Mouse (Mus musculus) small intestine, adult 2 months (tissue): ENCODE measurements around the gene Tmem52b. TPM values are rescaled to one million over a fixed set of nuclear protein-coding genes. Genes with fewer than 3 reads are reported as not detected.

Experiments used
- H3K27ac ChIP-seq: fragments of 200-500 bp; 2 replicates; pipeline ENCODE4 v1.5.1; 2012; ENCODE audit warnings: low read depth, low read length, control low read depth, inconsistent platforms; ENCODE audit not compliant: insufficient read depth
- H3K27me3 ChIP-seq: fragments of 200-500 bp; 2 replicates; pipeline ENCODE4 v1.6.1; 2012; ENCODE audit warnings: mild to moderate bottlenecking, moderate library complexity, low read length, inconsistent platforms; ENCODE audit not compliant: control insufficient read depth, insufficient read depth
- H3K36me3 ChIP-seq: fragments of 200-500 bp; 2 replicates; pipeline ENCODE4 v1.6.1; 2012; ENCODE audit warnings: mild to moderate bottlenecking, low read length, control low read depth, inconsistent platforms; ENCODE audit not compliant: control insufficient read depth, insufficient read depth
- H3K4me1 ChIP-seq: fragments of 200-500 bp; 2 replicates; pipeline ENCODE4 v1.6.1; 2012; ENCODE audit warnings: low read length, inconsistent platforms, mixed read lengths; ENCODE audit not compliant: control insufficient read depth, insufficient read depth, insufficient read length
- H3K4me3 ChIP-seq: fragments of 200-500 bp; 2 replicates; pipeline ENCODE4 v1.5.1; 2012; ENCODE audit warnings: low read depth, mild to moderate bottlenecking, control low read depth, inconsistent platforms, low read length, moderate library complexity
- CTCF ChIP-seq: fragments of 200-500 bp; IDR thresholded peaks from 2 replicates; pipeline ENCODE4 v1.5.1; 2012; ENCODE audit warnings: low read depth, mild to moderate bottlenecking, control low read depth, inconsistent platforms, low read length, moderate library complexity, mixed read lengths; ENCODE audit not compliant: insufficient replicate concordance, insufficient read length; ENCODE audit errors: extremely low read depth
- POLR2A ChIP-seq: fragments of 200-500 bp; IDR thresholded peaks from 2 replicates; pipeline ENCODE4 v1.6.1; 2012; ENCODE audit warnings: low read depth, mild to moderate bottlenecking, control low read depth, inconsistent platforms, low read length, moderate library complexity
- WGBS: fragments of 180-500 bp; shearing (Covaris S2); methylation state at CpG from one replicate; pipeline ENCODE4 v1.1.7; 2018; 5-methylcytosine and 5-hydroxymethylcytosine counted together
- polyA plus RNA-seq: library from polyadenylated mRNA; depleted of rRNA; stranded (reverse); fragments of >200 nt; gene quantifications from 2 replicates; pipeline ENCODE4 v1.2.3, GENCODE M21; 2012; rRNA removed

The Tmem52b gene
- not detected in 2 replicates for polyA plus RNA-seq

GRCm38 (mm10) chr6:129512367-129512766 is at the start of gene Tmem52b:
Tmem52b (plus strand) TSS chr6:129512555.
- no peaks in the 10 kb centered on the region for H3K27me3 ChIP-seq
- peaks cover 12% of the 10 kb centered on the region for H3K4me1 ChIP-seq
- no peak within 1 kb of the TSS for H3K27ac ChIP-seq
- H3K36me3 ChIP-seq, result no peaks in the 10 kb centered on the region
- TF ChIP-seq POLR2A (no peak), CTCF (no peak)
- no peak within 1 kb of the TSS for H3K4me3 ChIP-seq
- 32% methylated on average over 3 of the region's 3 CpGs for WGBS

- Histone ChIP-seq H3K4me1 (no peaks in the 10 kb centered on the region), H3K4me3 (no peak overlapping the region), H3K36me3 (no peaks in the 10 kb centered on the region), H3K27me3 (no peaks in the 10 kb centered on the region), H3K27ac (no peak overlapping the region)
- 91% methylated on average over 6 of the region's 6 CpGs for WGBS
- TF ChIP-seq CTCF (no peak), POLR2A (no peak)
These were observed 41.0 kb upstream of the Tmem52b start for GRCm38 (mm10) chr6:129471386-129471785.

- H3K4me1 ChIP-seq, result no peaks in the 10 kb centered on the region
- 70% methylated on average over 5 of the region's 5 CpGs for WGBS
- TF ChIP-seq CTCF (no peak), POLR2A (no peak)
- no peak overlapping the region for H3K4me3 ChIP-seq
- H3K27ac ChIP-seq, result no peak overlapping the region
- no peaks in the 10 kb centered on the region; the same call in 1 of the 2 replicates for H3K27me3 ChIP-seq
- H3K36me3 ChIP-seq, result no peaks in the 10 kb centered on the region
These were observed 39.7 kb upstream of the Tmem52b start for GRCm38 (mm10) chr6:129472627-129473026.

GRCm38 (mm10) chr6:129476404-129477126 is 35.8 kb upstream of the Tmem52b start:
- Histone ChIP-seq H3K36me3 (no peaks in the 10 kb centered on the region), H3K27me3 (no peaks in the 10 kb centered on the region; the same call in 1 of the 2 replicates), H3K4me3 (no peak overlapping the region), H3K27ac (no peak overlapping the region), H3K4me1 (no peaks in the 10 kb centered on the region)
- 28% methylated on average over 13 of the region's 13 CpGs for WGBS
- TF ChIP-seq POLR2A, result no peak

GRCm38 (mm10) chr6:129480089-129480958 is 32.0 kb upstream of the Tmem52b start:
- no peak for TF ChIP-seq CTCF
- TF ChIP-seq POLR2A, result no peak
- 40% methylated on average over 8 of the region's 8 CpGs for WGBS
- Histone ChIP-seq H3K4me1 (no peaks in the 10 kb centered on the region), H3K27me3 (no peaks in the 10 kb centered on the region; the same call in 1 of the 2 replicates), H3K36me3 (no peaks in the 10 kb centered on the region), H3K4me3 (no peak overlapping the region), H3K27ac (no peak overlapping the region)

GRCm38 (mm10) chr6:129494924-129495323 is 17.4 kb upstream of the Tmem52b start:
- TF ChIP-seq CTCF, result no peak
- TF ChIP-seq POLR2A, result no peak
- 75% methylated on average over 4 of the region's 4 CpGs for WGBS
- no peak overlapping the region for H3K4me3 ChIP-seq
- H3K27me3 ChIP-seq, result no peaks in the 10 kb centered on the region
- H3K27ac ChIP-seq, result no peak overlapping the region
- no peaks in the 10 kb centered on the region for H3K4me1 ChIP-seq
- H3K36me3 ChIP-seq, result no peaks in the 10 kb centered on the region
